Mouse (Mus musculus): ENCODE measurements around the gene Gtf3c5. TPM values are rescaled to one million over a fixed set of nuclear protein-coding genes. Genes with fewer than 3 reads are reported as not detected.

The Gtf3c5 gene
- 20.7 and 23.3 TPM in 2 replicates for polyA plus RNA-seq (2012; rRNA removed)

- Histone ChIP-seq H3K27ac (ENCODE audit: insufficient read depth, low read length) (peak within 1 kb of the TSS; percentile 32; the same call in 1 of the 2 replicates), H3K4me1 (ENCODE audit: control insufficient read depth, insufficient read depth, low read length) (no peaks in the 10 kb centered on the region), H3K4me3 (ENCODE audit: insufficient read depth, low read length) (peak within 1 kb of the TSS; percentile 84)
- no peak for TF ChIP-seq POLR2A (IDR thresholded peaks at IDR 0.05; ENCODE audit: extremely low read depth, insufficient read depth, low read length)
- TF ChIP-seq CTCF (IDR thresholded peaks at IDR 0.05; ENCODE audit: extremely low read depth, insufficient read depth, low read length), result no peak
These were observed at the start of gene Gtf3c5 for GRCm38 (mm10) chr2:28583651-28584050. Gene Gtf3c5, minus strand, starts transcription at chr2:28583751.

- TF ChIP-seq CTCF (IDR thresholded peaks at IDR 0.05; ENCODE audit: extremely low read depth, insufficient read depth, low read length) (no peak), POLR2A (IDR thresholded peaks at IDR 0.05; ENCODE audit: extremely low read depth, insufficient read depth, low read length) (no peak)
- Histone ChIP-seq H3K4me1 (ENCODE audit: control insufficient read depth, insufficient read depth, low read length) (no peaks in the 10 kb centered on the region), H3K27ac (ENCODE audit: insufficient read depth, low read length) (no peak overlapping the region), H3K4me3 (ENCODE audit: insufficient read depth, low read length) (no peak overlapping the region)
These were observed 49.6 kb upstream of the Gtf3c5 start for GRCm38 (mm10) chr2:28633136-28633535.

DNA sequence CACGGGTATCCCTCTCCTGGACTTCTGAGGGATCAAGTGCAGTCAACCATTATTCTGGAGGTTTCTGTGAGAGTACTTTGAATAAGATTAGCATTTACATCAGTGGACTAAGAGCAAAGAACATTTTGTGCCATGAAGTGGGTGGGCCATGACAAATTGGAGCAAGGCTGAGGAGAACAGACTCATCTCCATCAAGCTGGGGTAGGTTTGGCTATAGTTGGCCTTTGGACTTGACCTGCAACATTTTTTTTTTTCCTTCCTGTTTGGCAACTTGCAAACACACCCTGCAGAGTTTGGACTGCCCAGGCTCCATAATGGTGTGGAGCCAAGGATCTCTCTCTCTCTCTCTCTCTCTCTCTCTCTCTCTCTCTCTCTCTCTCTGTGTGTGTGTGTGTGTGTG is 49.1 kb upstream of the Gtf3c5 start:
- Histone ChIP-seq H3K27ac (ENCODE audit: insufficient read depth, low read length) (no peak overlapping the region), H3K4me1 (ENCODE audit: control insufficient read depth, insufficient read depth, low read length) (no peaks in the 10 kb centered on the region), H3K4me3 (ENCODE audit: insufficient read depth, low read length) (no peak overlapping the region)
- TF ChIP-seq POLR2A (IDR thresholded peaks at IDR 0.05; ENCODE audit: extremely low read depth, insufficient read depth, low read length), result no peak
- no peak for TF ChIP-seq CTCF (IDR thresholded peaks at IDR 0.05; ENCODE audit: extremely low read depth, insufficient read depth, low read length)

- no peak for TF ChIP-seq POLR2A (IDR thresholded peaks at IDR 0.05; ENCODE audit: extremely low read depth, insufficient read depth, low read length)
- TF ChIP-seq CTCF (IDR thresholded peaks at IDR 0.05; ENCODE audit: extremely low read depth, insufficient read depth, low read length), result no peak
- no peaks in the 10 kb centered on the region for H3K4me1 ChIP-seq (ENCODE audit: control insufficient read depth, insufficient read depth, low read length)
- H3K4me3 ChIP-seq (ENCODE audit: insufficient read depth, low read length), result no peak overlapping the region
- no peak overlapping the region for H3K27ac ChIP-seq (ENCODE audit: insufficient read depth, low read length)
These were observed 46.4 kb upstream of the Gtf3c5 start for GRCm38 (mm10) chr2:28629911-28630381.

GRCm38 (mm10) chr2:28628053-28628452 is 44.5 kb upstream of the Gtf3c5 start:
- peak; percentile 24; the same call in 1 of the 2 replicates for TF ChIP-seq CTCF (IDR thresholded peaks at IDR 0.05; ENCODE audit: extremely low read depth, insufficient read depth, low read length)
- TF ChIP-seq POLR2A (IDR thresholded peaks at IDR 0.05; ENCODE audit: extremely low read depth, insufficient read depth, low read length), result no peak
- Histone ChIP-seq H3K4me1 (ENCODE audit: control insufficient read depth, insufficient read depth, low read length) (no peaks in the 10 kb centered on the region), H3K4me3 (ENCODE audit: insufficient read depth, low read length) (no peak overlapping the region), H3K27ac (ENCODE audit: insufficient read depth, low read length) (no peak overlapping the region)

GRCm38 (mm10) chr2:28626038-28626437 is 42.5 kb upstream of the Gtf3c5 start:
- Histone ChIP-seq H3K4me1 (ENCODE audit: control insufficient read depth, insufficient read depth, low read length) (no peaks in the 10 kb centered on the region), H3K27ac (ENCODE audit: insufficient read depth, low read length) (no peak overlapping the region), H3K4me3 (ENCODE audit: insufficient read depth, low read length) (no peak overlapping the region)
- no peak for TF ChIP-seq CTCF (IDR thresholded peaks at IDR 0.05; ENCODE audit: extremely low read depth, insufficient read depth, low read length)
- TF ChIP-seq POLR2A (IDR thresholded peaks at IDR 0.05; ENCODE audit: extremely low read depth, insufficient read depth, low read length), result no peak

DNA sequence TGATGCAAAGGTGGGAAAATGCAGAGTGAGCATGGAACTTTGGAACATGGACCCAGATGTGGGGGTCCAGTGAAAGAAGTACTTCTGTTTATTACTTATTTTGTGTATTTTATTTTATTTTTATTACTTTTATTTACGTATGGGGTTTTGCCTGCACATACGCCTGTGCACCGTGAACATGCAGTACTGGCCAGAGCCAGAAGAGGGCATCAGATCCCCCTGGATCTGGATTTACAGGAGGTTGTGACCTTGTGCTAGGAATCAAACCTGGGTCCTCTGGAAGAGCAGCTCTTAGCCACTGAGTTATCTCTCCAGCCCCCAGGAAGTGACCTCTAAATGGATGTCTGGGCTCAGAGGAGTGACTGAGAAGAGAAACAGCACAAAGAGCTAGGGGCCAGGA is 41.3 kb upstream of the Gtf3c5 start:
- Histone ChIP-seq H3K4me3 (ENCODE audit: insufficient read depth, low read length) (no peak overlapping the region), H3K27ac (ENCODE audit: insufficient read depth, low read length) (no peak overlapping the region), H3K4me1 (ENCODE audit: control insufficient read depth, insufficient read depth, low read length) (no peaks in the 10 kb centered on the region)
- TF ChIP-seq CTCF (IDR thresholded peaks at IDR 0.05; ENCODE audit: extremely low read depth, insufficient read depth, low read length), result no peak
- no peak for TF ChIP-seq POLR2A (IDR thresholded peaks at IDR 0.05; ENCODE audit: extremely low read depth, insufficient read depth, low read length)

DNA sequence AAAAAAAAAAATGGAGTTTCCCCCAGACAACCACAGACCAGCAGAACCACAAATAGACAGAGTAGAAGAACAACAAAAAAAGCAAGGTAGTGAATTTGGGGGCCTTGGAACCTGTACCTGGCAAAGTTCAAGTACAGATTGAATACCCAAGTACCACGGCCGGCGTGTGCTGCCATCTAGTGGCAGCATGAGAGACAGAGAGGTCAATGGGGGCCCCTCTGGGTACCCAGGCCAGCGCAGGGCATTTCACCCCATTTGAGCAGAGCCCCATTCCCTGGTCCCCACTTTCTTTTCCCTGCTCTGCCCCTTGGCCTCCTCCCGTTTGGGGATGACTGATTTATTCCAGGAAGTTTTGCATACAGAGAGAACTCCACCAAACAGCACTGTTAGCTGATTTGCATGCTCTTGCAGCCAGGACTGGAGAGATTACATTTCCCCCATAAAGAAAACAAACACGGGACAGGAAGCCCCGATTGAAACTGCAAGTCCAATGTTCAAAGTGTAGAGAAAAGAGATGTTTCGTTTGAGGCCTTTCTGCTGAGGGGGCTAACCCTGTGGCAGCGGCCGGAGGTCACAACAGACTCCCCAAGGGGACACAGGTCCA is 39.1 kb upstream of the Gtf3c5 start:
- no peak overlapping the region for H3K4me3 ChIP-seq (ENCODE audit: insufficient read depth, low read length)
- no peaks in the 10 kb centered on the region for H3K4me1 ChIP-seq (ENCODE audit: control insufficient read depth, insufficient read depth, low read length)
- no peak overlapping the region for H3K27ac ChIP-seq (ENCODE audit: insufficient read depth, low read length)
- TF ChIP-seq POLR2A (IDR thresholded peaks at IDR 0.05; ENCODE audit: extremely low read depth, insufficient read depth, low read length) (no peak), CTCF (IDR thresholded peaks at IDR 0.05; ENCODE audit: extremely low read depth, insufficient read depth, low read length) (peak; percentile 56)

DNA sequence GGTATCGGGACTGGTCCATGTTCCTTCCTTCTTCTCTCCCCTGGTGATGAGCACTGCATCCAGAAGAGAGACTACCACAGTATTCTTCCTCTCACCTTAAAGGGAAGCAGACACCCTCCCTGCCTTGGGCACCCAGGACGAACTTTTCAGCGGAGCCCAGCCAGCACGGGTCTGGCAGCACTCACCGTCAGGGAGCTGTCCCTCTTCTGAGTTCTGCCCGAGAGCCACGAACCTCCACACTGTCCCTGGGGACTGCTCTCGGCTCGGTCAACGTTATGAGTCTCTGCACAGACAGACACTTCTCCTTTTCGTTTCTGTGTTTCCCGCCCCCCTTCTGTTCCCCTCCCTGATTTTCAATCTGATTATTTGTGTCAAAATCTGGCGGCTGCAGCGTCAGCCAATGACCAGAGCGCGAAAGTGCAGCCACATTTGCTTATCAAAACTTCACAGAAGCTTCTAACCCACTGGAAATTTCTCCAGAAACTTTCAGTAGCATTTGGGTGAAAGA is 38.2 kb upstream of the Gtf3c5 start, which contains the start of gene Gfi1b:
Gene Gfi1b (minus strand): TSS at position 319 of the 508 bp plus-strand sequence.
- TF ChIP-seq POLR2A (IDR thresholded peaks at IDR 0.05; ENCODE audit: extremely low read depth, insufficient read depth, low read length), result no peak
- no peak for TF ChIP-seq CTCF (IDR thresholded peaks at IDR 0.05; ENCODE audit: extremely low read depth, insufficient read depth, low read length)
- Histone ChIP-seq H3K27ac (ENCODE audit: insufficient read depth, low read length) (no peak within 1 kb of the TSS), H3K4me3 (ENCODE audit: insufficient read depth, low read length) (no peak within 1 kb of the TSS), H3K4me1 (ENCODE audit: control insufficient read depth, insufficient read depth, low read length) (no peaks in the 10 kb centered on the region)

GRCm38 (mm10) chr2:28621111-28621510 is 37.6 kb upstream of the Gtf3c5 start:
- H3K4me1 ChIP-seq (ENCODE audit: control insufficient read depth, insufficient read depth, low read length), result no peaks in the 10 kb centered on the region
- TF ChIP-seq CTCF (IDR thresholded peaks at IDR 0.05; ENCODE audit: extremely low read depth, insufficient read depth, low read length), result no peak
- no peak for TF ChIP-seq POLR2A (IDR thresholded peaks at IDR 0.05; ENCODE audit: extremely low read depth, insufficient read depth, low read length)
- no peak overlapping the region for H3K27ac ChIP-seq (ENCODE audit: insufficient read depth, low read length)
- H3K4me3 ChIP-seq (ENCODE audit: insufficient read depth, low read length), result no peak overlapping the region
